Mouse (Mus musculus) adrenal gland, postnatal 14 days (tissue): ENCODE results near the gene Ndufaf2. TPM values are rescaled to one million over a fixed set of nuclear protein-coding genes. Genes with fewer than 3 reads are reported as not detected.

Experiments used
- DNase-seq: peaks from one replicate; pipeline ENCODE4 v3.0.0; 2021; ENCODE audit warnings: mixed read lengths
- total RNA-seq: library from RNA; stranded (reverse); gene quantifications from 2 replicates; pipeline ENCODE4 v1.2.3, GENCODE M21; 2021

Gene Ndufaf2
- total RNA-seq, 1 experiment from 2014 or later, result 40.5 TPM

DNA sequence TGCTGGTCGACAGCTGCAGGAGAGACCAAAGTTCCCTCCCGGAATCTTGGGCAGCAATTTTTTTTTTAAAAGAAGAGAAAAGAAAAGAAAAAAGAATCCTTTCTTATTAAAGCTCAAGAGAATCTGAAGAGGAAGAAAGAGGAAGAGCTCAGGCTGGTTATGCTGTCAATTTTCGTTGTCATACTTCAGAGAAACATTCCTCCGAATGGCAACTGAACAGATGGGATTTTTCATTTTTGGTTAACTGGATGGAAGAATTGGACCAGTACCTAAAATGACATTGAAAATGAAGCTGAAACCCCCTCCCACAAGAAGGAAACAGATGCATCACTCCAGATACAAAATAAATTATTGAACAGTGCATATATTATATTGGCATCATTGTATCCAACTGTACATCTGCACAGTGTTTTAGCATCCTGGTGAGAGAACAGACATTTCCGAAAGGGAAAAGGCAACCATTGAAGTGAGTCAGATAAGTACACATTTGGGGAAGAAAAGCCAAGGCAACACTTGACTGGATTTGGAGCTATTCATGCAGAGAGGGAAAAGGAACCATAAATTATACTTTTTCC lies 19.9 kb downstream of the Ndufaf2 start:
- no peak for DNase-seq

DNA sequence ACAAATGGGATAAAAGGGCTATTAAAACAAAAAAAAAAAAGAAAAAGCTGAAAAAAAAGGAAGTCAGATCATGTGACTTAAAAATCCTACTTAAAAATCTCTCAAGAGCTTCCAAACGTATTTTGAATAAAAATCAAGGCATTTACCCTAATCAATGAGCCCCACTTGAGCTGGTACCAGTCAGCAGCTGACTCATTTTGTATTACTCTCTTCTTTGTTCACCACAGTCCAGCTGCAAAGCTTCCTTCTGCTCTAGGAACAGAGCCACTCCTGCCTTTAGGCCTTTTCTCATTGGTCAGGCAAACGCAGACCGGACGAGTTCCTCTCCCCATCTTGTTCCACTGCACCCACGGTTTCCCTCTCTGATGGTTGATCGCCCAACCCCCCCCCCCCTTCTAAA lies 22.8 kb downstream of the Ndufaf2 start:
- DNase-seq, result no peak

DNA sequence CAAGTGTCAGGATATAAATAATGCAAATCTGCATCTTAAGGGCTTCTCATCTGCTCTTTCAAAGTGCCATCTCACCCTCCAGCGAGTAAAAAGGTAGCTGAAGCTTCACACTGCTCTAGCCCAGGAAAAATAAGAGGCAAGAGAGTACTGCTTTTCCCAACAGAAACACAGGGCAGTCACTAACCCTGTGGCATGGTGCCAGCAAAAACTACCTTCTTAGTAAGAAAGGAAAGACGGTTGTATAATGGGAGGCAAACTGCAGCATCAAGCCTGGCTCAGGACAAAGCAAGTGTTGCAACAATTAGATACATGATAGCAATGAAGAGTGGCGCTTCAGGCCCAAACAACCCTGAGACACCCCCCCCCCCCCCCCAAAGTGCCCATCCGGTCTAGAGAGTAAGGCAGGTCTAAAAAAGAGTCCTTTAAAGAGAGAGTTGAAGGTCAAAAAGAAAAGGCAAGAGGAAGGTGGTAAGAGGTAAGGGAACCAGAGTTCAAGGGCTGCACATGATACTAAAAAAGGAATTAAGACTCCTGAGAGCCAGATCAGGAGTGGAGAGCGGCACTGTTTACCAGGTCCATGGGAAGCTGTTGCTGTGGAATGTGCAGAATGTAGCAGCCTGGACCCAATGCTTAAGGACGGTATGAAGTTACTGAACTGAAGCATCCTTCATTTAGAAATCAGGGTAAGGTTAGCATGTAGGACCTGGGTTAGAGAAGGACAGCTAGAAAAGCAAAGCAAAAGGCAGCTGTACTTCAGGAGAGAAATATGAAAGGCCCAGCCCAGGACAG lies 26.2 kb downstream of the Ndufaf2 start:
- no peak for DNase-seq

DNA sequence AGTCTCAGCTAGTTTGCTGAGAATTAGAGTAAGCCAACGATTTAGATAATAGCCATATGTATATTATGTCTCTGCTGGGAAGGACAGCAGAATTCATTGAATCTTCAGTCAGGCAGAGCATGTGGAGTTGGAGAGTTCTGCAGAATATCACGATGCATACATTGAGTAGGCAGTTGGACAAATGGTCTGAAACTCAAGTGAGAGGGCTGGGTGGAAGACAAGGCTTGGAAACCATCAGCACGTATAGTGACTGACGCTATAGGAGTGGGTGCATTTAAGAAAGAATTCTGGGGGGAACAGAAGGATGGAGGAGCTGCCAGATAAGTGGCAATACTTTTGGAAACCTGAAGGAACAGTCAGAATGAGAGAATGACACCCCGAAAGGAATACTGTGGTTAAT lies 27.7 kb downstream of the Ndufaf2 start:
- no peak for DNase-seq

DNA sequence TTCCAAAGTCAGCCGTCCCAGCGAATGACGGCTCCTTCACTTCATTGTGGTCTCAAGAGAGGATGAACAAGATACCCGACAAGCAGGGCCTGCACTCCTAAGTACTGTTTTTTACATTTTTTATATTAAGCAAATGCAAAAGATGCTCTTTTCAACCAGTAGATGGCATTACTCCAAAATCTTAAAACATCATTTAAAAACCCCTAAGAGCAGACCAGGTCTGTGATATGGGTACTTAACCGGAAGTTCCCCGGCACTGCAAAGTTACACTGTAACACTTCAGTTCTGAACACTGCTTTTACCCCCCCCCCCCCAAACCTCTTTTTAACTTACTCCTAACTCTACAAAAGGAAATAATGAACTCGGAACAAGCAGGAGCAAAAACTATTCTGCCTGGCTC lies 29.4 kb downstream of the Ndufaf2 start:
- DNase-seq, result no peak

DNA sequence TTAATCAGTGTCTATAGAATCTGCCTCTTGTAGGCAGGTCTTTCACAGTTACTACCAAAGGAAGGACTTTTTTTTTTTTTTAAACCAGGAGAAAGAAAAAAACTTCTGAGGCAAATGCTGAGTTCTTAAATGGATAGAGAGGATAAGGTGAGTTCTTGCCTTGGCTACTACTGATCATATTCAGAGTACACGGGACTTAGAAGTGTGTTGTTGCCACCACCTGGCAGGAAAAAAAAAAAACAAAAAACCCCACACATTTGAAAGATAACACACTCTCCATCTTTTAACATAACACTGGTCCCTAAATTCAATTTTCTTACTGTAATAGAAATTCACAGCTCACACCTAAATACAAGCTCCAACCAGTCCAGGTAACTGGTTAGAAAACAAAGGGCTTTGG lies 30.5 kb downstream of the Ndufaf2 start:
- no peak for DNase-seq

DNA sequence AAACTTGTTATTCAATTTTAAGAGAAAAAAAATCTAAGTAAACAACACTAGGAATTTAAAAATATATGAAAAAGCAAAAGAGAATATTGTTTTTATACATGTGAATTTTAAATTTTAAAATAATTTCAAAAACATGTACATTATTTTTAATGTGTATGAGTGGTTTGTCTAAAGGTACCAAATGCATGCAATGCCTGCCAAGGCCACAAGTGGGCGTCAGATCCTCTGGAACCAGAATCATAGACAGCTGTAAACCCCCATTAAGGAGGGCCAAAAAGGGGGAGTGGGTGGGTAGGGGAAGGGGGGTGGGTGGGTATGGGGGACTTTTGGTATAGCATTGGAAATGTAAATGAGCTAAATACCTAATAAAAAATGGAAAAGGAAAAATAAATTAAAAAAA lies 31.3 kb downstream of the Ndufaf2 start:
- peak; percentile 30 for DNase-seq

DNA sequence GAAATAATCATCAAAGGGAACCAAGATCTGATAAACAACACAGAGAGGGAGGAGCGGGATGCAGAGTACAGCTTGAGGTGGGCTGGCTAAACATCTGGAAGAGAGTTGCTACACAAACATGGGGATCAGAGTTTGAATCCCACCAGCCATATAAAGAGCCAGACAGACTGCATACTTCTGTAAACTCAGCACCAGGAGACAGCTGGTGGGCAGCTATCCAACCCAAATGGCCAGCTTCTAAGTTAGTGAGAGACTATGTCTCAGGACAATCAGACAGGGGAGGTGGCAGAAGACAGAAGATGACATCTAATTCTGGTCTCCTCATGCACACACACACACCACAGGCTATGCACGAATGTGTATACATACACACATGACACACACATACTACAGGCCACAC lies 32.2 kb downstream of the Ndufaf2 start:
- DNase-seq, result no peak

DNA sequence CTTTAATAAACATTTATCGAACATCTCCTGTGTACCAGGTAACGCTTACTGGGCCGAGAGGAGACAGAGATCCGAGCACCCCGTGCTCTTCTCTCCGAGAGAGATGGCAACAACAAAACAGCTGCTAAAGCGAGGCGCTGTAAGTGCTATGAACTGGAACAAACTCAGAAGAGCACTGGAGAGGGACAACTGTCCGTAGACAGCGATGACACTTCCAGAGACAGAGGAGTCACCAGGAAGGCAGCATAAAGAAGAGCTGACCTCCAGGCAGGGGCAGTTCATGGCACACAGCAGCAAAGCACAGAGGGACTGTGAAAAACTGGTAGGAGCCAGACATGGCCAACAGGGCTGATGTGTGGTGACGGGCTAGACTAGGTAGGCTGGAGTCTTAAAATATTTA lies 34.3 kb downstream of the Ndufaf2 start:
- no peak for DNase-seq

DNA sequence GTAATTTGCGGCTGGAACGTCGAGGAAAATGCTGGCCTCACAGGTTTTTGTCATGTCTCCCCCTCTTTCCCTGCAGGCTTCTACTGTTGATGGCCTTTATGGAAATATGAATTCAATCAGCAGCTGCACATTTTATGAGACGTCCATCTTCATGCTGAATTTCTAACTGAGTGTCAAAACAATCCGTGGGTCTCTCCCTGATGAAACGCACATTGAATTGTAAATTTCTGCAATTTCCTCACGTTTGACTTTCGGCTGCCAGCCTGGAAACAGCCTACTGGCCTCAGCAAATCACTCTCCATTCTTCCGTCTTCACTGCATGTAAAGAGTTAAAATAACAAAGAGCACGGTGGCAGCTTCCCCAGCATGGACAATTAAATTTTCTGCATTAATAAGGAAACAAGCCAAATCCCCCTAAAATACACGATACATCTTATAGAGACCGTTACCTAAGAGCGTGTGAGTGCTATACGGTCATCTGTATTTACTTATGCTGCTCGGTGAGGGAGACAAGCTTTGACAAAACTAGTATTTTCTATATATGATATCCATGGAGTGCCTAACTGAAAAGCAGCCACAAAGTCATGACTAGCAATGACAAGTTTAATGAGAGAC lies 35.2 kb downstream of the Ndufaf2 start:
- no peak for DNase-seq

DNA sequence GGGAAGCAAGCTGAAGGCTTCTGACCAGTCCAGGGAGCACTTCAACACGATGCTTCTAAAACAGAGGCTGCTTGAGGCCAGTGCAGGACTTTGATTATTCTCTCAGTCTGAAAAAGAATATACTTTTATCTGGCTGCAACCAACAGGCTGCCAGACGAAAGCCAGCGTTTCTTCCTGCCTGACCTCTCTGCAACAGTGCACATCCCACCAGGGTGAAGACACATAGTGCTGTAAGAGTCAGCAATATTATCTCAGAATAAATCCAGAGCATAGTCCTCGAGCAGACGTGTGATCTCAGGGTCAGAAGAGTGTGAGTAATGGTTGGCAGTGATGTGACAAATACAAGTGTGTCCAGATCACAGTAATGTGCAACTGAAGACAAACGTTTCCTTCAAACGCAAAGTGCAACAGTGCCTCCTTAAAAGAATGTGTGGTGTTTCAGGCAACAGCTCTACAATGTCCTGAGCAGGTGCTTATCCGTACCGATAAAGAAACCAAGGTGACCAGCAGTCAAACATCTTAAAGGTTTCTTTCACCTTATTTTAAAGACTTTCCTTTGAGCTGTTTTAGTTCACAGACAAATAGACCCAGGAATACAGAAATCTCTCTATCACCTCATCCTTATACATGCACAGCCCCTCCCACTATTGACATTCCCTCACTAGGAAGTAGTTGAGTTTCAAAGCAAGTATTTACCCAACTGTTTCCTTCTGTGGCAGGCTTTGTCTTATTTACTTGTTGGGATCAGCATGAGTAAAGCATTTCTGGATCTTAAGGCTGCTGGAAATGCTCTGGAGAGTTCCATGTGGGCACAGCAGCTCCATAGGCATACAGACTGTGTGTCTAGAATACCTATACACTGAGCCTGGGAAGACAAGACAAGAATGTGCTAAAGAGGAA lies 38.8 kb downstream of the Ndufaf2 start:
- DNase-seq, result no peak

DNA sequence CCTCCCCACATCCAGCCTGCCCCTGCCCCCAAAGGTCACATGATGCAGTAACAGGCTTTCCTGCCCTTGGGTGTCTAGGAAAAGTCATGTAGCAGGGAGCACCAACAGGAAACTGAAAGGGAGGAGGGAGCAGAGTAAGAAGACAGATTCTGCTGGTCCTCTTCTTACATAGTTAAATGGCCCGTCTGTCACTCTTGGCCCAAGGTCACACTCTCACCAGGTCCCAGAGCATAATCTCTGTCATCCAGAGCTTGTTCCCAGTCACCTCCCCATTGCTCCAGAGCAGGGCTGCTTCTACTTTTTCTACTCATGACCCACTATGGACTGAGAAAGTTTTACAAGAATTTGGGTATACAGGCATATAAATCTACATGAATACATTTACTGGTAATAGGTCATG lies 40.2 kb downstream of the Ndufaf2 start:
- no peak for DNase-seq

DNA sequence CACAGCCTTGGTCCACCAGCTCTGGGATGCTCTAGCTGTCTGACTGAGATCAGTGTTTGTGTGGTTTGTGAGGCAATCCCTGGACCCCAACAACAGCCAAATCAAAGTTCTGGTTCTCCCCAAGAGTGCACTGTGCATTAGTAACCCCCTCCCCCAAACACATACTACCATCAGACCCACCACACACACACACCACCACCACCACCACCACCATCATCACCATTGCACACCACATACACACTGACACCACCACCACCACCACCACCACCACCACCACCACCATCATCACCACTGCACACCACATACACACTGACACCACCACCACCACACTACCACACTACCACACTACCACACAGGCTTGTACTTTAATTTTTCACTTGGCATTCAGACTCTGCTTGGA lies 40.8 kb downstream of the Ndufaf2 start:
- no peak for DNase-seq

DNA sequence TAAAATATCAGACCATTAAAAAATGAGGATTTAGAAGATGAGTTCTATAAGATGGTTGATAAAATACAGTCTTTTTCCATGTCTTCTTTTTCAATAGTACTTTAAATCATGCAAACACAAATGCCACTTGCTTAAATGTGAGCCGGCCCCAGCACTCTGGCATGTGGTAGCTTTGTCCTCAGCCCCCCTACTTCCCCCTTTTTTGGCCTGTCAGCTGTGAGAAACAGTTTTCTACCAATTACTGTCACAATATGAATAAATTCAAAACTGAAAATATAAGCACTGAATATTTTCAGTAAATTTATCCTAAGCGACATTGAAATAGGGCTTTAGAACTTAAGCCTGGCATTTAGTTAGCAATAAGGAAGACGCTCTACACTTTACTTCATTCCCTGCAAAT lies 44.2 kb downstream of the Ndufaf2 start:
- DNase-seq, result no peak

DNA sequence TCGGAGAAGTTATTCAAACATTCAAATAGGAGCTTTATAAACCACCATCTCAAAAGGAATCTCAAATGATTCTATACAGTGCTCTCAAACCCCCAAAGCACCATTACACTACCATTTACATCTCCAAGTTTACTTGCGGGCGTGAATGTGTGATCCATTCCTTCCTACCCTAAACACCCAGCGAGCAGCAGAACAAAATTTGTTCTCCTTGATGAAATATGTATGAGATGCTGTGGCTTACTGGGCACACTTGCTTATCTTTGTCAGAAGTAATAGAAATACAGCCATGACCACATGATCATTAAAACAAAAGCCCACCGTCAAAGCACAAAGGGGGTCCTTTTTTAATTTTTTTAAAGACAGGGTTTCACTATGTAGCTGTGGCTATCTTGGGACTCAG lies 44.9 kb downstream of the Ndufaf2 start:
- no peak for DNase-seq

DNA sequence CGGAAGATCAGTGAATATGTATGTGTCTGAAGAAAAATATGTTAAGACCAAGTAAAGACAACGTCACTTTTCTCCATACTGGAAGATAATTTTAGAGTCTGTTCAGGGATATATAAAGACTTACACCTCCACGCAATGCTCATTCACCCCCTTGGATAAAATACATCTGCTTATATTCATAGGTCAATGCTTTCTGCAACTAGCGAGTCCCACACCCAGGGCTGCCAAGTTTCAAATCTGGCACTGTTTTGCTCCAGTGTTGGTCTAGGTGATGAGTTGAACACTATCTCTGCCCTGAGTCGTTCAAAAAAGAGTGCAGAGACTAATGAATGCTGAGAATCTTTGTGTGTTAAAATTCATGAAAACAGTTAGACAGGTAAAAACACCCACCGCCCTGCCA lies 47.5 kb downstream of the Ndufaf2 start:
- DNase-seq, result no peak

DNA sequence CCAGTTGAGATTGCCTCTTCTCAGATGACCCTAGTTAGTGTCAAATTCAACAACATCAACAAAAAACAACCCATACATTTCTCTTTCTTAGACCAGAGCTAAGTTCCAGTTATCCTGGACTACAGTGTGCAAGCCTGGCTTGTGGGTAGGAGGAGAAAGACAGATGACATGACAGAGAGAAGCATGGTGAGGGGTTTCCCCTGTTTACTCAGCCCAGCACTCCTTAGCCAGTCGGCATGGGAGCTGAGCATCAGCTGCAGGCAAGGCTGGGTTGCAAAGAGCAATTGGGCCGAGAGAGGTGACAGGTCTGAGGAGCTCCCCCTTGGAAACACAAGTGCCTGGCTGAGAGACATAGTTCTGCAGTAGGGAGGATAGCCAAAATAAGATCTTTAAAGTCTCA lies 57.7 kb downstream of the Ndufaf2 start:
- no peak for DNase-seq

DNA sequence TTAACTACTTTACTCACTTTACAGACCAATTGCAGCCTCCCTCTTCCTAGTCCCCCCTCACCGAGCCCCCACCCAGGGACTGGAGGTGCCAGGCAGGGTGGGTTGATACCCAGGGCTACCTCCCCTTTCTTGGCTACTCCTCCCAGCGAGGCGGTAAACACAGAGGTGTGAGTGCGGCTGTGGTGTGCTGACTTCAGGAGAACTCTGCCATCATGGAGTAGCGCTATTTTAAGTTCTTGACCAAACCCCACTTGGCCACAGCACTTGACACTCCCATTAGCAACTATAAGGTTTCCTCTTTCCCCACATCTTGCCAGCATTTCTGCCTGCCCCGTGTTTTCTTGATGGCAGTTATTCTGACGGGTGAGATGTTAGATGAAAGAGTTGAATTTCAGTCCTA lies 62.0 kb downstream of the Ndufaf2 start:
- no peak for DNase-seq

DNA sequence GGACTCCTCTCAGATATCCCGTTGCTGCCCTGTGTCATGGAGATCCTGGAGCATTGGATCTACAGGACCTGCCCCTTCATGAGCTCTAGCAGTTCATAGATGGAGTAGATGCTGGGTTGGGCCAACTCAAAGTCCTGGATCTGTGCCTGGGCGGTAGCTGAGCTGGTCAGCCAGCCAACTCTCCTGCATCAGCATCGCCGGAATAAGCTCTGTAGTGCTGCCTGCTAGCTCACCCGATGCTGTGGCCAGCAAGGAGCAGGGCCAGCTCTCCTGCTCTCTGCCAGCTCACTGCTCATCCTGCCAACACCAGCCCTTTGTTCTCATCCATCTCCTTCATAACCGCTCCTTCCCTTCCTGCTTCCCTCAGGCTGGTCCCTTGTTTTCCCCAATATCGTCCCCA lies 62.8 kb downstream of the Ndufaf2 start:
- no peak for DNase-seq

DNA sequence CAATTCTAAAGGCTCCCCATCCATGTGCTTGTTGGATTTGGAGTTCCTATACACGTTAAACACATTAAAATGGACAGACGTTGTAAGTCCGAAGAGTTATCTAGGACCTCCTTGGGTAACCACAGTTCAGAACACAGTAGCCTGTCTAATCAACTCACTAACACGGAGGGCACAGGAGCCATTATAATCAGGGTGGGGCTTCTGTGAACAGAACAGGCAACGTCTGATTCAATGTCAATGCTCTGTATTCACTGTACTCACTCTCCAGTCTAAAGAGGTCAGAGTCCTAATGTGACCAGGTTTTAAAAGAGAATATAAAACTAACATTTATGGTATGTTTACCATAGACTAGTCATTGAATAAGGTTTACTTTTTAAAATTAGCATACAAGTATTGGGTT lies 63.7 kb downstream of the Ndufaf2 start:
- DNase-seq, result no peak

DNA sequence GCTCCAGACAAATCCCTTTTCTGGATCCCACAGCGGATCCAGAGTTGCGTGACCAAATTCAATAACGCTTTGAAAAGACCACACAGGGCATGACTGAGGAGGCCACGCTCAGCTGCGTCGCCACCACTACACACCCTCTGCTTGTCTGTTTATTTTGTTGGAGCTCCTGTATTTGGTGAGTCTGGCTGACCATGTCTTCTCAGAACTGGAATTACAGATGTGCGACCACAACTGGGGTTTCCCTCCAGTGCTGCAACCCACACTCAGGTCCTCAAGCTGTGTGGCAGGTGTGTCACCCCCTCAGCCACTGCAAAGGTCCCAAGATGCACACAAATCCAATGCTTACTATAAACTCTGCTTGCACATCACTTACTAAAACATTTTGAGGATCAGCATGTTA lies 66.1 kb downstream of the Ndufaf2 start:
- no peak for DNase-seq

DNA sequence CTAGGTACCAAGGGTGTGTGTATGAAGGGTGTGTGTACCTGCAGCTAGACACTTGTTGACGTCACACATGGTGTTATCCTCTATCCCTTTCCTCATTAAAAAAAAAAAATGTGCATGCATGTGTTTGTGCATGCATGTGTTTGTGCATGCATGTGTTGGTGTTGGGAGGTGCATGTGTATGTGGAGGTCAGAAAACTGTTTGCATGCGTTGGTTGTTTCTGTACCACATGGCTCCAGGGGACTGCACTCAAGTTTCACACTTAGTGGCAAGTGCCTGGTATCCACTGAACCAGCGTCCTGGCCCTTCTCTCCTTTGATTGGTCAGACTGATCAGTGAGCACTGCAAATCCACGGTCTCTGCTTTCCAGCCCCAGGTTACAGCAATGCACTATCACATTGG lies 71.7 kb downstream of the Ndufaf2 start:
- DNase-seq, result no peak

DNA sequence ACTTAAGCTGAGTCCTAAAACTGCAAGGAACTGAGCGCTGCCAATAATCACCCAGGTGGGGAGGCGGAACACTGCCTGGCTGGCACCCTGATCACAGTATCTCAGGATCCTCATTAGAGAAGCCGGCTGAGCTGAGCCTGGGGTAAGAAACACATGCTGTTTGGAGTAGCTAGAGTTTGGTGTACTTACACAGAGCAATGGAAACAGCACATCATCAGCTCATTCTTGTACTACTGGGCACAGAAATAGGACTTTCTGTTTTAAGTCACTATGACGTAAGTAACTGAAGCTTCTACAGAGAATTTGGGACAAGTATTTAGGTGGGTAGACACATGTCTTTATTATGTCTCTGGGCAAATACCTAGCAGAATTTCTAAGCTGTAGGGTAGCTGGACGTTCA lies 72.4 kb downstream of the Ndufaf2 start:
- no peak for DNase-seq
